Mouse (Mus musculus) monocyte, adult 5-6 weeks (primary cell): ENCODE results near the gene Olfr1020. TPM values are rescaled to one million over a fixed set of nuclear protein-coding genes. Genes with fewer than 3 reads are reported as not detected.

Source experiments
- ATAC-seq: fragments of 153-309, 156-312 bp; replicated peaks from 2 replicates; pipeline ENCODE4 v1.8.0; 2017; ENCODE audit warnings: mild to moderate bottlenecking; ENCODE audit not compliant: low TSS enrichment, insufficient number of reproducible peaks, severe bottlenecking, poor library complexity, low FRiP score
- total RNA-seq: library from RNA; stranded (forward); fragments of 200-1000, 200-491, 200-594 nt; gene quantifications from 3 replicates; pipeline ENCODE4 v1.2.3, GENCODE M21; 2017

The Olfr1020 gene
- total RNA-seq: not detected in 3 replicates

- no peak for ATAC-seq
These were observed at the start of gene Olfr1020 for GRCm38 (mm10) chr2:85846730-85847129. Gene Olfr1020 (plus strand): TSS chr2:85847030.

DNA sequence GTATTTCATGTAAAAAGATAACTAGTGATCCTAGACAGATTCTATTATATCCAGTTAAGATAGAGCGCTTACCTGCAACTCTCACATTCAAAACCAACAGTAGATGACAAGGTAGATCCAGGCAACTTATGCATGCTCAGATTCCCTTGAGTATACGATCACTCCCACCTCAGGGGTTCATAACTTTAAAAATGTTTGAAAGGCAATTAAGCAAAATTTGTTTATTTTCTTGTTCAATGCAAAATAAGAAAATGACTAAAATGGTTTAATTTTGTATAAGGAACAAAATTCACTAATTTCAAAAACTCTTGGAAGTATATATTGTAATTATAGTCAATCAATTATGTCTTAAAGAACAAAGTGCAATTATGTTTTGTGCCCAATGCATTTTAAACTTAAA lies 44.4 kb upstream of the Olfr1020 start, which contains the start of gene Olfr1016:
Olfr1016 (minus strand) TSS at position 101 of the 400 bp plus-strand sequence.
- ATAC-seq: no peak

DNA sequence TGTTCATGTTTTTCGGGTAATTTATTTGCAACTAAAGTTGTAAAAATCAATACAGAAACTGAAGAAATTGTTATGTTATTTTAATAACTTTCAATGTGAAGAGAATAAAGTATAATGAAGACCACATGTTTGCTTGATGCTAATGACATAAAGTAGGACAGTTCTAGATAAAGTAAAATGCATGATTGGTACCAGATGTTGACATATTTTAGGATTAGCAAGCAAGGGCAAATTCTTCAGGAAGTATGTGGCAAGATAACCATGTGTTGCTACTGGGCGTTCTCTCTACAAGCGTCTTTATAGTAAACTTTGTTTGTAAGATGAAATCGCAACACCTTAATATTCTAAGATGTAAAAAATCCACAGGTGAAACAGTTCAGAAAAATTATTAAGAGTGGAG lies 42.3 kb upstream of the Olfr1020 start:
- no peak for ATAC-seq

- no peak for ATAC-seq
These were observed 28.7 kb upstream of the Olfr1020 start, which contains the start of gene Olfr1018 for GRCm38 (mm10) chr2:85818179-85818578. Gene Olfr1018 (plus strand): TSS chr2:85818479.

GRCm38 (mm10) chr2:85845383-85845782 lies 1.4 kb upstream of the Olfr1020 start, which contains the start of gene Olfr1019:
Gene Olfr1019 (minus strand): TSS chr2:85845483.
- ATAC-seq: no peak

DNA sequence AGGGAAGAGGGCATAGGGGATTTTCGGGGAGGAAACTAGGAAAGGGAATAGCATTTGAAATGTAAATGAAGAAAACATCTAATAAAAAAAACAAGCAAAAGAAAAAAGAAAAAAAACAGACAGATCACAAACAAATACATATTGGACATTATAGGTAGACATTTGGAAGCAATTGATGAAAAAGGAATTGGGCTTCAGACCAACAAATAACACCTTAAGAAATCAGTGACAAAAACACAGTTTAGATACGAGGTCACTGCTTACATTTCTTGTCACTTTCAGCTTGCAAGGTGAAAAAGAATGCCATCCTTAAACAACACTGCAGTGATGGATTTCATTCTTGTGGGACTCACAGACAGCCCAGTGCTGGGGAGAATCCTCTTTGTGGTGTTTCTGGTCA lies 21.5 kb downstream of the Olfr1020 start, which contains the start of gene Olfr1022:
Olfr1022 (plus strand) TSS at position 301 of the 400 bp plus-strand sequence.
- no peak for ATAC-seq

- ATAC-seq: no peak
These were observed 38.5 kb downstream of the Olfr1020 start, which contains the start of gene Olfr1023 for GRCm38 (mm10) chr2:85885340-85885739. Gene Olfr1023 (plus strand): TSS chr2:85885640.

Other genes with a start within 250 kb of the Olfr1020 start
- not detected in 3 replicates for gene Olfr1000, start 235.1 kb upstream of the Olfr1020 start, total RNA-seq
- not detected in 3 replicates for gene Olfr1002, start 196.3 kb upstream of the Olfr1020 start, total RNA-seq
- gene Olfr154, start 182.6 kb upstream of the Olfr1020 start, total RNA-seq: not detected in 3 replicates
- gene Olfr1006, start 168.3 kb upstream of the Olfr1020 start, total RNA-seq: not detected in 3 replicates
- gene Olfr1008, start 157.6 kb upstream of the Olfr1020 start, total RNA-seq: not detected in 3 replicates
- not detected in 3 replicates for gene Olfr1009, start 131.6 kb upstream of the Olfr1020 start, total RNA-seq
- not detected in 3 replicates for gene Olfr1012, start 84.3 kb upstream of the Olfr1020 start, total RNA-seq
- gene Olfr1013, start 79.9 kb upstream of the Olfr1020 start, total RNA-seq: not detected in 3 replicates
- not detected in 3 replicates for gene Olfr1014, start 74.3 kb upstream of the Olfr1020 start, total RNA-seq
- gene Olfr1015, start 65.0 kb upstream of the Olfr1020 start, total RNA-seq: not detected in 3 replicates
- not detected in 3 replicates for gene Olfr1016, start 44.5 kb upstream of the Olfr1020 start, total RNA-seq
- gene Olfr1018, start 28.6 kb upstream of the Olfr1020 start, total RNA-seq: 0.43 TPM in 1 of 3 replicates, not detected in the others
- gene Olfr1019, start 1.5 kb upstream of the Olfr1020 start, total RNA-seq: not detected in 3 replicates
- gene Olfr1022, start 21.6 kb downstream of the Olfr1020 start, total RNA-seq: not detected in 3 replicates
- not detected in 3 replicates for gene Olfr1023, start 38.6 kb downstream of the Olfr1020 start, total RNA-seq
- not detected in 3 replicates for gene Olfr1024, start 58.0 kb downstream of the Olfr1020 start, total RNA-seq
- 0.11 TPM in 1 of 3 replicates, not detected in the others for gene Olfr1025-ps1, start 68.2 kb downstream of the Olfr1020 start, total RNA-seq
- gene Olfr1026, start 74.5 kb downstream of the Olfr1020 start, total RNA-seq: not detected in 3 replicates
- gene Olfr1028, start 103.4 kb downstream of the Olfr1020 start, total RNA-seq: not detected in 3 replicates
- gene Olfr1029, start 126.9 kb downstream of the Olfr1020 start, total RNA-seq: not detected in 3 replicates
- not detected in 3 replicates for gene Olfr1030, start 132.2 kb downstream of the Olfr1020 start, total RNA-seq
- gene Olfr1031, start 143.3 kb downstream of the Olfr1020 start, total RNA-seq: not detected in 3 replicates
- gene Olfr1032, start 158.5 kb downstream of the Olfr1020 start, total RNA-seq: not detected in 3 replicates
- gene Olfr1033, start 173.6 kb downstream of the Olfr1020 start, total RNA-seq: 0.19 to 0.39 TPM in 2 of 3 replicates, not detected in the other
- gene Olfr1034, start 198.8 kb downstream of the Olfr1020 start, total RNA-seq: not detected in 3 replicates
- not detected in 3 replicates for gene Olfr1036, start 227.0 kb downstream of the Olfr1020 start, total RNA-seq
- not detected in 3 replicates for gene Olfr1037, start 240.4 kb downstream of the Olfr1020 start, total RNA-seq